Mouse (Mus musculus) ES-E14 (cell line): Measurements from ENCODE around the gene Anks1b.

Source experiments
- CHD2 ChIP-seq: IDR thresholded peaks from 2 replicates; pipeline ENCODE4 v1.6.1; 2014; ENCODE audit warnings: mild to moderate bottlenecking, low read depth, low read length, inconsistent platforms
- ZNF384 ChIP-seq: IDR thresholded peaks from 2 replicates; pipeline ENCODE4 v1.6.1; 2012; ENCODE audit warnings: low read depth, low read length, inconsistent platforms

DNA sequence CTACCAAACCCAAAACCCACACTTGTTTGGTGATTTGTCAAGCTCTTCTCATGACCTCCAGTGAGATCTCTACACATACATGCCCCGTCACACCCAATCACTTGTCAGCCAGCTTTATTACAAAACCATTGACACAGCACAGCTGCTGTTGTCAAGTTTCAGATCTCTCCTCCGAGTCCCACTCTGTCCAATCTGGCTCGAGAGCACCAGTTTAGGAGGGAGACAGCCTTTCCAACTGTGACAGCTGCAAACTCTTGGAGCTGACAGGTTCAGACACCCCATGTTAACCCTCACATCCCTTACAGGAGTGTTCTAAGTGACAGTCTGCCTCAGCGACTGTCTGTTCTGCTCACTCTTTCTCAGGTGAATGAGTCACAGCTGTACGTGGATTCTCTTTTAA, 239.4 kb downstream of the Anks1b start:
- TF ChIP-seq CHD2 (no peak), ZNF384 (no peak)
